Mouse (Mus musculus) hindbrain, embryonic 16.5 days (tissue): ENCODE results near the gene Cog2. TPM values are rescaled to one million over a fixed set of nuclear protein-coding genes. Genes with fewer than 3 reads are reported as not detected.
A peak's percentile ranks its signal among the peaks of the same experiment; 100 is the strongest.

Source experiments
- ATAC-seq: fragments of 200-750 bp; cut with Nextera tagmentation; 2 replicates; pipeline ENCODE4 v1.8.0; 2017; ENCODE audit warnings: moderate TSS enrichment, moderate library complexity
- H3K27ac ChIP-seq: fragments of 300-500 bp; sonication (generic); 2 replicates; pipeline ENCODE4 v1.5.1; 2014; ENCODE audit warnings: low read depth, mild to moderate bottlenecking, control low read depth, low read length, moderate library complexity
- H3K27me3 ChIP-seq: fragments of 300-500 bp; sonication (generic); replicated peaks from 2 replicates; pipeline ENCODE4 v1.6.1; 2014; ENCODE audit warnings: low read length; ENCODE audit not compliant: control insufficient read depth, insufficient read depth
- H3K36me3 ChIP-seq: fragments of 300-500 bp; sonication (generic); 2 replicates; pipeline ENCODE4 v1.6.1; 2014; ENCODE audit warnings: mild to moderate bottlenecking, low read length, moderate library complexity, mixed read lengths; ENCODE audit not compliant: control insufficient read depth, insufficient read depth
- H3K4me1 ChIP-seq: fragments of 300-500 bp; sonication (generic); 2 replicates; pipeline ENCODE4 v1.6.1; 2014; ENCODE audit warnings: low read depth, low read length; ENCODE audit not compliant: control insufficient read depth, insufficient read depth
- H3K4me2 ChIP-seq: fragments of 300-500 bp; sonication (generic); 2 replicates; pipeline ENCODE4 v1.6.1; 2014; ENCODE audit warnings: mild to moderate bottlenecking, low read length, control low read depth, moderate library complexity
- H3K4me3 ChIP-seq: fragments of 300-500 bp; sonication (generic); 2 replicates; pipeline ENCODE4 v1.5.1; 2014; ENCODE audit warnings: mild to moderate bottlenecking, low read length, control low read depth, moderate library complexity
- H3K9ac ChIP-seq: fragments of 300-500 bp; sonication (generic); 2 replicates; pipeline ENCODE4 v1.6.1; 2014; ENCODE audit warnings: low read depth, mild to moderate bottlenecking, control low read depth, low read length, moderate library complexity
- H3K9me3 ChIP-seq: fragments of 300-500 bp; sonication (generic); 2 replicates; pipeline ENCODE4 v1.6.1; 2014; ENCODE audit warnings: mild to moderate bottlenecking, low read length, moderate library complexity; ENCODE audit not compliant: control insufficient read depth
- WGBS: fragments of 180-500 bp; shearing (Covaris S2); extraction: QIAGEN DNeasy Blood & Tissue Kit; methylation state at CpG from one replicate; pipeline ENCODE4 v1.1.7; 2014; 5-methylcytosine and 5-hydroxymethylcytosine counted together
- polyA plus RNA-seq: library from polyadenylated mRNA; unstranded; fragments of >200 nt; fragmentation: Nextera tagmentation; extraction: Ambion mirVana; gene quantifications from 2 replicates; pipeline ENCODE4 v1.2.1, GENCODE M21; 2015

Gene Cog2
- polyA plus RNA-seq, 1 experiment from 2014 or later, result 30.3 TPM

GRCm38 (mm10) chr8:124548187-124548586, 27.6 kb downstream of the Cog2 start:
- H3K27me3 ChIP-seq, result no peaks in the 10 kb centered on the region
- no peak overlapping the region for H3K9ac ChIP-seq
- no peak for ATAC-seq
- no peak overlapping the region for H3K4me2 ChIP-seq
- peaks cover 55% of the 10 kb centered on the region for H3K36me3 ChIP-seq
- no peak overlapping the region for H3K27ac ChIP-seq
- no peak overlapping the region for H3K4me3 ChIP-seq
- H3K4me1 ChIP-seq, result no peaks in the 10 kb centered on the region
- WGBS, result 70% methylated on average over 1 of the region's 1 CpGs
- H3K9me3 ChIP-seq, result no peaks in the 10 kb centered on the region

DNA sequence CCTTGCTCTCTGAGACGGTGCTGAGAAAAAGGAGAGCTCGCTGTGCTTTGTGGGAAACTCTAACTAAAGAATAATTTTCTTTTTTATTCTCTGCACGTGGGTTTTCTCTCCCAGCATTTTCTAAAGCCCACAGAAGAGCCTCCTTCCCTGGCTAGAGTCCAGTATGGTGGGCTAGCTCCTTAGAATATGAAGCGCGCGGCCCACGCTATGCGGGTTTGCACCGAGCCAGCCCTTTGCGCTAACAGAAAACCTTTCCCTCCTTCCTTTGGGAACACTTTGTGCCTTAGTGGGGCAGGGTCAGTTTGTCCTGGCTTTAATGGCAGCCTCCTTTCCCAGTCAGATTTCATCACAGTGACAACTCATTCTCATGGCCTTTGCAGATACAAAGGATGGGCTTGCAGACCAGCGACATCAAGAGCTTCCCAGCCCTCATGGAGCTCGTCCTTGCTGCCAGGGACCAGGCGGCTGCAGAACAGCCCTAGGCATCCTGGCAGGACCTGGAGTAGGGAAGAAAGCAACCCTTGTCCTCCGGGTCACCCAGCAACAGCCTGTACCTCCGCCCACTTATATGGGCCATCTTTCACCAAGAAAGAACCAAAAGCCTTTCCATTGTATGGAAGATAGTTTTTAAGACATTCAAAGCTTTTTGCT, 30.6 kb downstream of the Cog2 start:
- Histone ChIP-seq H3K9me3 (no peaks in the 10 kb centered on the region), H3K9ac (no peak overlapping the region), H3K4me3 (no peak overlapping the region), H3K27me3 (no peaks in the 10 kb centered on the region), H3K36me3 (peaks cover 37% of the 10 kb centered on the region), H3K4me1 (no peaks in the 10 kb centered on the region), H3K4me2 (no peak overlapping the region), H3K27ac (no peak overlapping the region)
- peak; percentile 79 for ATAC-seq
- WGBS, result 93% methylated on average over 15 of the region's 15 CpGs

DNA sequence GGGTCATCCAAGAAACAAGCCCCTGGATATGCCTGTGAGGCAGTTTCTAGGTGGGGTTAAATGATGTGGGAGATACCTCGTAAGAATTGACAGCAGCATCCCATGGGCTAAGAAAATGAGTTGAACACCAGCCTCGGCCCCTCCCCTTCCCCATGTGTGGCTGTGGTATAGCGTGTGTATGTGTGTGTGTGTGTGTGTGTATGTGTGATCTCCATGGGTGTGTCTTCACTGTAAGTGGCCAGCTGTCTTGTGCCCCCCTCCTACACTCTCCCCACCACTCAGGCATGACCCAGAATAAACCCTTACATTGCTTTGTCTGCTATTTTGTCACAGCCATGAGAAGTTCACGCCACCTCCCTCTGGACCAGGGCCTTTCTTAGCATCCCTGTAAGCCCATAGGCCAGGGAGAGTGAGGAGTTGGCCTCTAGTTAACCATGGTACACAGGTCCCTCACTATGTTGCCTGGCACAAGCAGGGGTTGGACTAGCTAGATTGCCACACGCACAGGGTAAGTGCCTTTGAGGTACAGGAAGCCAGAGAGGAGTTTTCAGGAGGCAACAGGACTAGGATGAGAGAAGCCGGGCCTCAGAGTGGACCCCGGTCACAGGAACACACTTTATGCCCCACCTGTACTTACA, 34.7 kb downstream of the Cog2 start:
- Histone ChIP-seq H3K9ac (no peak overlapping the region), H3K27me3 (no peaks in the 10 kb centered on the region), H3K9me3 (no peaks in the 10 kb centered on the region), H3K36me3 (peaks cover 19% of the 10 kb centered on the region), H3K4me1 (peaks cover 10% of the 10 kb centered on the region), H3K27ac (no peak overlapping the region), H3K4me2 (no peak overlapping the region), H3K4me3 (no peak overlapping the region)
- 77% methylated on average over 7 of the region's 7 CpGs for WGBS
- ATAC-seq, result no peak

GRCm38 (mm10) chr8:124556164-124556563, 35.6 kb downstream of the Cog2 start:
- Histone ChIP-seq H3K27me3 (no peaks in the 10 kb centered on the region), H3K4me1 (peaks cover 10% of the 10 kb centered on the region), H3K4me2 (no peak overlapping the region), H3K27ac (peak overlapping the region; percentile 65; the same call in 1 of the 2 replicates), H3K9ac (no peak overlapping the region; the same call in 1 of the 2 replicates), H3K9me3 (no peaks in the 10 kb centered on the region), H3K4me3 (no peak overlapping the region), H3K36me3 (peaks cover 18% of the 10 kb centered on the region)
- WGBS, result 69% methylated on average over 7 of the region's 7 CpGs
- ATAC-seq, result peak; percentile 37; the same call in 1 of the 2 replicates

DNA sequence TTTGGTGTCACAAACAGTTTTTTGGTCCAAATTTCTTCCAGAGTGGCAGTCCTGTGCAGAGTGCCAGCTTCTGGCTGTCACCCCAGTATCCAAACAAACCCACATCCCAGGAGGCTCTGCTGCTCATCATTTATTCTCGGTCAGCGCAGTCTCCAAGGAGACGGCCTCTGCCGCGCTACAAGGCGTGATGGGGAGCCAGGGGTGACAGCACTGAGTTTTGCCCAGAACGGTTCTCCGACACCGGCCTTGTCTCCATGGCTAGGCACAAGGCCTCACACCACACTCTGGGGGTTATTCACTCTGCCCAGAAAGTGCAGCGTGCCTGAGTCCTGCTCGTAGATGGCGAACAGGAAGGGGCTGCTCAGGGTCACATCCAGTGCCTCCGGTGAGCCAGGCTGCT, 36.1 kb downstream of the Cog2 start:
- Histone ChIP-seq H3K27me3 (no peaks in the 10 kb centered on the region), H3K36me3 (peaks cover 13% of the 10 kb centered on the region), H3K4me1 (peaks cover 10% of the 10 kb centered on the region), H3K4me2 (no peak overlapping the region), H3K9ac (0 out of 2 replicates have a peak overlapping the region, but pooled peaks have one; percentile 5), H3K4me3 (no peak overlapping the region), H3K27ac (peak overlapping the region; percentile 69), H3K9me3 (no peaks in the 10 kb centered on the region)
- peak; percentile 94 for ATAC-seq
- 36% methylated on average over 13 of the region's 13 CpGs for WGBS

DNA sequence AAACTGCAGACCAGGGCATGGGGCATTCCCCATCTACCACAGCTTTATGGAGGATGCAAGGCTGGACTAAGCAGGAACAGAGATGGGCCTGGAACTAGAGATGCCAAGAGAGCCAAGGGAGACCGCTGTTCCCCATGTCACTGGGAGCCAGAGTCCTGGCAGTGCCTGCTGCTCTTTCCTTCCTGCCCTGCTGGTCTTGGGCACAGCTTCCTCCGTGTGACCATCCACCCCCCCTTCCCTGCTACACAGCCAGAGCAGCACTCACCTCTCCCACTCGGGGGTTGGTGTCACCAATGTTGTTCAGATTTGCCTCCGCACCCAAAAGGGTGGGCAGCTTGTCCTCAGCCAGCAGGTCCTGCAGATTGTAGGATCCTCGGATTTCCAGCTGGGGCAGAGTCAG, 36.9 kb downstream of the Cog2 start:
- no peak for ATAC-seq
- WGBS, result 59% methylated on average over 5 of the region's 5 CpGs
- Histone ChIP-seq H3K4me1 (peaks cover 10% of the 10 kb centered on the region), H3K4me2 (no peak overlapping the region), H3K27me3 (no peaks in the 10 kb centered on the region), H3K9me3 (no peaks in the 10 kb centered on the region), H3K36me3 (peaks cover 5% of the 10 kb centered on the region), H3K27ac (peak overlapping the region; percentile 69; the same call in 1 of the 2 replicates), H3K9ac (no peak overlapping the region), H3K4me3 (no peak overlapping the region)

DNA sequence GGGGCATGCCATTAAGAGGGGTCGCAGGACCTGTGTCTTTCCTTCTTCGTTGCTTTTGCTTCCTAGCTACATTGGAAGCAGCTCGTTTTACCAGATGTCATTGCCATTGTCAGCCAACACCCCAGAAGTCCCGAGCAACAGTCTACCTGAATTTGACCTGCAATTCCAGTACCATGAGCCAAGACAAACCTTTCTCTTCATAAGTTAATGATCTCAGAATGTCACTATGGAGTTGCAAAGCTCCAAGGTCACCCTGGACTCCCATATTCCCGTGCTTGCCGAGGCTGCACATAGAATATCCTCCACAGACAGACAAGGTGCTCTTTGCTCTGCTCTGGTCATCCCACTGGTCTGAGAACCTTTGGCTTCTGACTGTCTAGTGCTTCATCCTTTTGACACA, 46.6 kb downstream of the Cog2 start:
- no peak overlapping the region for H3K4me2 ChIP-seq
- H3K36me3 ChIP-seq, result no peaks in the 10 kb centered on the region
- no peak overlapping the region for H3K27ac ChIP-seq
- 83% methylated on average over 6 of the region's 6 CpGs for WGBS
- peaks cover 9% of the 10 kb centered on the region for H3K4me1 ChIP-seq
- H3K9me3 ChIP-seq, result no peaks in the 10 kb centered on the region
- H3K27me3 ChIP-seq, result no peaks in the 10 kb centered on the region
- no peak overlapping the region for H3K4me3 ChIP-seq
- H3K9ac ChIP-seq, result no peak overlapping the region
- ATAC-seq, result no peak

- no peak for ATAC-seq
- 86% methylated on average over 3 of the region's 3 CpGs for WGBS
- H3K4me2 ChIP-seq, result no peak overlapping the region
- H3K36me3 ChIP-seq, result no peaks in the 10 kb centered on the region
- H3K27me3 ChIP-seq, result no peaks in the 10 kb centered on the region
- no peak overlapping the region for H3K9ac ChIP-seq
- no peak overlapping the region for H3K4me3 ChIP-seq
- peaks cover 9% of the 10 kb centered on the region for H3K4me1 ChIP-seq
- no peak overlapping the region for H3K27ac ChIP-seq
- no peaks in the 10 kb centered on the region for H3K9me3 ChIP-seq
These were observed 47.0 kb downstream of the Cog2 start for GRCm38 (mm10) chr8:124567584-124567983.

GRCm38 (mm10) chr8:124569100-124569499, 48.5 kb downstream of the Cog2 start:
- no peaks in the 10 kb centered on the region for H3K36me3 ChIP-seq
- H3K27ac ChIP-seq, result no peak overlapping the region
- H3K9me3 ChIP-seq, result no peaks in the 10 kb centered on the region
- WGBS, result 61% methylated on average over 2 of the region's 2 CpGs
- H3K4me2 ChIP-seq, result no peak overlapping the region
- H3K4me1 ChIP-seq, result peaks cover 9% of the 10 kb centered on the region
- no peak overlapping the region for H3K4me3 ChIP-seq
- no peaks in the 10 kb centered on the region for H3K27me3 ChIP-seq
- no peak overlapping the region for H3K9ac ChIP-seq
- ATAC-seq, result peak; percentile 62
